Mouse (Mus musculus): ENCODE results near the gene Tlr3.

DNA sequence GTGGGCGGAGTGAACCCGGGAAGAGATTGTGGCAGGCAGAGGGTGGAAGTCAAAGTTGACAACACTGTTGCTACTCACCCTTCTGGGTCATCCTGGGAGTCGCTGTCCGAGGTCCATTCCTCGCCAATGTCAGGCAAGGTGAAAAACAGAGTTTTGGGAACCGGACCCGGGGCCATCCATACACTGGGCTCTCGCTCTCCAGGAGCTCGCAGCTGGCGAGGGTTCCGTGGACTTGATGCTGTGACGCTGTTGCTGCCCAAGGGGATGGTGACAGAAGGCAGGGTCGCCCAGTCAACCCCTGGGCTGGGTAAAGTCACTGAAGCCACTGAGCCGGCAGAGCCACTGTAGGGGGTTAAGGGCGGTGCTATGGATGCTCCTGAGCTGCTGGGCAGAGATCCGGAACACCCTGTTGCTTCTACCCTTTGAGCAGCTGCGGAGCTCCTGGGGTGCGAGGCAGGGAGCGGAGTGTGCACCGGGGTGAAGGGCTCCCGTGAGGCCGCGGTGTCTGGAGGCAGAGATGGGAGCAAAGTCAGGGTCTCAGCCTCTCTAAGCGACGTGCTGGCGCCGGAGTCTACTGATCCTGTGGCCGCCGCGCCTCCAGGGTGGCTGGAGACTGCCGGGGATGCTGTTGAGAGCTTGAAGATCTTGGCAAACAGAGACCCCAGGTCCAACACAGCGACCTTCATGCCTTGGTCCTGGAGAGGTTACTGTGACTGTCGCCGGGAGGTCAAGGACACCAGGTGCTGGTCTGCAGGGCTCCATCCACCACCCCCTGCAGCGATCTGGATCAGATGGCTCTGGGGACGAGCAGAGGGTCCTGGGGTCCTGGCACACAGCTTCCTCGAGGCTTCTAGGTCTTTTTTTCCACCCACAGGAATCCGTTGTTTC is 29.6 kb downstream of the Tlr3 start:
- TF ChIP-seq CTCF (IDR thresholded peaks at IDR 0.05; ENCODE audit: low read depth, low read length) (no peak), POLR2A (IDR thresholded peaks at IDR 0.05; ENCODE audit: borderline replicate concordance, low read depth, low read length) (no peak)

All from bone marrow macrophage, adult 2 months (primary cell).